Mouse (Mus musculus): ENCODE results near the gene Zfp638. TPM values are rescaled to one million over a fixed set of nuclear protein-coding genes. Genes with fewer than 3 reads are reported as not detected.

The Zfp638 gene
- polyA plus RNA-seq, 2 experiments = 14.0 to 19.3 TPM

- Histone ChIP-seq H3K9me3 (ENCODE audit: control insufficient read depth, low read length) (no peaks in the 10 kb centered on the region), H3K4me3 (ENCODE audit: insufficient read depth in 1 of 2, low read depth in 2 of 2, low read length in 2 of 2) (peak overlapping the region in 1 of 2 experiments; percentile 23; a peak in 3 of 4 replicates), H3K9ac (replicated peaks) (no peak overlapping the region), H3K4me1 (replicated peaks; ENCODE audit: control insufficient read depth in 2 of 2, insufficient read depth in 2 of 2, low read length in 1 of 2) (no peaks in the 10 kb centered on the region), H3K27ac (no peak overlapping the region), H3K36me3 (replicated peaks; ENCODE audit: control insufficient read depth, insufficient read depth, low read depth) (no peaks in the 10 kb centered on the region), H3K4me2 (ENCODE audit: low read depth) (peak overlapping the region; percentile 9), H3K27me3 (ENCODE audit: control insufficient read depth, insufficient read depth, low read length) (peaks cover 13% of the 10 kb centered on the region)
- TF ChIP-seq CTCF (IDR thresholded peaks at IDR 0.05; ENCODE audit: low read depth) = no peak
- TF ChIP-seq EP300 (IDR thresholded peaks at IDR 0.05; ENCODE audit: low read depth) = no peak
- WGBS (ENCODE audit: insufficient replicate concordance) = 6% methylated on average over 28 of the region's 28 CpGs
- DNase-seq (ENCODE audit: low read depth in 3 of 3, low spot score in 3 of 3) = no peak
- ATAC-seq (ENCODE audit: insufficient read depth) = no peak
Observed at GRCm38 (mm10) chr6:84018906-84019550, 152.1 kb downstream of the Zfp638 start.

GRCm38 (mm10) chr6:84020002-84020401, 153.1 kb downstream of the Zfp638 start:
- TF ChIP-seq CTCF (IDR thresholded peaks at IDR 0.05; ENCODE audit: low read depth) (no peak), EP300 (IDR thresholded peaks at IDR 0.05; ENCODE audit: low read depth) (no peak)
- DNase-seq (ENCODE audit: low read depth in 3 of 3, low spot score in 3 of 3) = no peak
- Histone ChIP-seq H3K27ac (no peak overlapping the region), H3K4me3 (ENCODE audit: insufficient read depth in 1 of 2, low read depth in 2 of 2, low read length in 2 of 2) (no peak overlapping the region), H3K27me3 (ENCODE audit: control insufficient read depth, insufficient read depth, low read length) (peaks cover 13% of the 10 kb centered on the region), H3K36me3 (replicated peaks; ENCODE audit: control insufficient read depth, insufficient read depth, low read depth) (no peaks in the 10 kb centered on the region), H3K9ac (replicated peaks) (no peak overlapping the region), H3K4me1 (replicated peaks; ENCODE audit: control insufficient read depth in 2 of 2, insufficient read depth in 2 of 2, low read length in 1 of 2) (no peaks in the 10 kb centered on the region), H3K9me3 (ENCODE audit: control insufficient read depth, low read length) (no peaks in the 10 kb centered on the region), H3K4me2 (ENCODE audit: low read depth) (no peak overlapping the region)
- no peak for ATAC-seq (ENCODE audit: insufficient read depth)
- 11% methylated on average over 4 of the region's 4 CpGs for WGBS (ENCODE audit: insufficient replicate concordance)

GRCm38 (mm10) chr6:84021990-84022389, 155.1 kb downstream of the Zfp638 start:
- TF ChIP-seq CTCF (IDR thresholded peaks at IDR 0.05; ENCODE audit: low read depth) (no peak), EP300 (IDR thresholded peaks at IDR 0.05; ENCODE audit: low read depth) (no peak)

GRCm38 (mm10) chr6:84025636-84026035, 158.7 kb downstream of the Zfp638 start:
- no peak for DNase-seq (ENCODE audit: low read depth in 3 of 3, low spot score in 3 of 3)
- WGBS (ENCODE audit: insufficient replicate concordance) = 46% methylated on average over 3 of the region's 3 CpGs
- no peak for ATAC-seq (ENCODE audit: insufficient read depth)
- H3K9ac ChIP-seq (replicated peaks) = no peak overlapping the region
- no peaks in the 10 kb centered on the region for H3K36me3 ChIP-seq (replicated peaks; ENCODE audit: control insufficient read depth, insufficient read depth, low read depth)
- H3K4me1 ChIP-seq (replicated peaks; ENCODE audit: control insufficient read depth in 2 of 2, insufficient read depth in 2 of 2, low read length in 1 of 2) = no peaks in the 10 kb centered on the region
- no peak overlapping the region for H3K4me3 ChIP-seq (ENCODE audit: insufficient read depth in 1 of 2, low read depth in 2 of 2, low read length in 2 of 2)
- no peak overlapping the region for H3K27ac ChIP-seq
- no peak overlapping the region for H3K4me2 ChIP-seq (ENCODE audit: low read depth)
- no peaks in the 10 kb centered on the region for H3K27me3 ChIP-seq (ENCODE audit: control insufficient read depth, insufficient read depth, low read length)
- no peaks in the 10 kb centered on the region for H3K9me3 ChIP-seq (ENCODE audit: control insufficient read depth, low read length)
- no peak for TF ChIP-seq CTCF (IDR thresholded peaks at IDR 0.05; ENCODE audit: low read depth)
- TF ChIP-seq EP300 (IDR thresholded peaks at IDR 0.05; ENCODE audit: low read depth) = no peak

More at GRCm38 (mm10) chr6:84021990-84022389, 155.1 kb downstream of the Zfp638 start:
- no peaks in the 10 kb centered on the region for H3K4me1 ChIP-seq (replicated peaks; ENCODE audit: control insufficient read depth in 2 of 2, insufficient read depth in 2 of 2, low read length in 1 of 2)
- H3K9me3 ChIP-seq (ENCODE audit: control insufficient read depth, low read length) = no peaks in the 10 kb centered on the region
- H3K9ac ChIP-seq (replicated peaks) = no peak overlapping the region
- no peak overlapping the region for H3K4me2 ChIP-seq (ENCODE audit: low read depth)
- ATAC-seq (ENCODE audit: insufficient read depth) (no peak), DNase-seq (ENCODE audit: low read depth in 3 of 3, low spot score in 3 of 3) (no peak)
- no peaks in the 10 kb centered on the region for H3K36me3 ChIP-seq (replicated peaks; ENCODE audit: control insufficient read depth, insufficient read depth, low read depth)
- H3K27ac ChIP-seq = no peak overlapping the region
- WGBS (ENCODE audit: insufficient replicate concordance) = 63% methylated on average over 3 of the region's 3 CpGs
- H3K27me3 ChIP-seq (ENCODE audit: control insufficient read depth, insufficient read depth, low read length) = peaks cover 13% of the 10 kb centered on the region
- H3K4me3 ChIP-seq (ENCODE audit: insufficient read depth in 1 of 2, low read depth in 2 of 2, low read length in 2 of 2) = no peak overlapping the region

- Histone ChIP-seq H3K36me3 (replicated peaks; ENCODE audit: control insufficient read depth, insufficient read depth, low read depth) (no peaks in the 10 kb centered on the region), H3K27me3 (ENCODE audit: control insufficient read depth, insufficient read depth, low read length) (no peaks in the 10 kb centered on the region), H3K4me1 (replicated peaks; ENCODE audit: control insufficient read depth in 2 of 2, insufficient read depth in 2 of 2, low read length in 1 of 2) (no peaks in the 10 kb centered on the region), H3K27ac (no peak overlapping the region), H3K9ac (replicated peaks) (no peak overlapping the region), H3K9me3 (ENCODE audit: control insufficient read depth, low read length) (no peaks in the 10 kb centered on the region), H3K4me3 (ENCODE audit: insufficient read depth in 1 of 2, low read depth in 2 of 2, low read length in 2 of 2) (no peak overlapping the region), H3K4me2 (ENCODE audit: low read depth) (no peak overlapping the region)
- no peak for TF ChIP-seq EP300 (IDR thresholded peaks at IDR 0.05; ENCODE audit: low read depth)
- no peak for TF ChIP-seq CTCF (IDR thresholded peaks at IDR 0.05; ENCODE audit: low read depth)
- DNase-seq (ENCODE audit: low read depth in 3 of 3, low spot score in 3 of 3) (no peak), ATAC-seq (ENCODE audit: insufficient read depth) (no peak)
Observed at GRCm38 (mm10) chr6:84028791-84029190, 161.9 kb downstream of the Zfp638 start.

Data from liver, embryonic 14.5 days (tissue).